In genomic region chr12:24832438-24832837, GRCm38 (mm10) we compare ENCODE assay signal across 8 mouse cellular contexts. TPM values are rescaled to one million over a fixed set of nuclear protein-coding genes. Genes with fewer than 3 reads are reported as not detected.
DNase-seq lines count a peak whose midpoint lies in the region; ATAC-seq and TF ChIP-seq lines count a peak whose summit lies in the region.

No protein-coding gene starts in this region.

- intact Hi-C loops in gastrocnemius, adult 2 months (cut with DNase I): loop anchor here (5.0 kb wide), 1 partner anchor 115 kb away; no protein-coding TSS in a partner anchor

- no peaks in the 10 kb centered on the region for H3K27me3 ChIP-seq in testis, adult 2 months (ENCODE audit: control insufficient read depth, insufficient read depth, low read length)
- H3K27me3 ChIP-seq in limb, embryonic 15.5 days: no peaks in the 10 kb centered on the region

- ATAC-seq in limb, embryonic 15.5 days (ENCODE audit: insufficient number of reproducible peaks, low FRiP score, low TSS enrichment, low read depth): no peak
- ATAC-seq in activated CD4-positive, CD25-positive, alpha-beta regulatory T cell, adult 4 months: no peak

- no peaks in the 10 kb centered on the region for H3K36me3 ChIP-seq in testis, adult 2 months (ENCODE audit: control insufficient read depth, insufficient read depth, low read length)
- no peaks in the 10 kb centered on the region for H3K36me3 ChIP-seq in limb, embryonic 15.5 days

- H3K27ac ChIP-seq in gastrocnemius, adult 2 months: no peak overlapping the region; the same call in 1 of the 2 replicates
- H3K27ac ChIP-seq in testis, adult 2 months (ENCODE audit: control insufficient read depth, insufficient read depth, low read depth, low read length): no peak overlapping the region
- peak overlapping the region; percentile 91; the same call in 1 of the 2 replicates for H3K27ac ChIP-seq in limb, embryonic 15.5 days

- no peak for DNase-seq in gastrocnemius, adult 2 months
- DNase-seq in gastrocnemius, postnatal 10 days: no peak
- DNase-seq in testis, postnatal 10 days (ENCODE audit: low spot score): no peak
- DNase-seq in layer of hippocampus, adult 9-11 months: no peak
- DNase-seq in cerebellum, postnatal 25 days: no peak

- peak overlapping the region; percentile 82 for H3K4me3 ChIP-seq in gastrocnemius, adult 2 months
- peak overlapping the region; percentile 96; the same call in 1 of the 2 replicates for H3K4me3 ChIP-seq in testis, adult 2 months (ENCODE audit: control insufficient read depth, low read depth, low read length)
- peak overlapping the region; percentile 90 for H3K4me3 ChIP-seq in limb, embryonic 15.5 days

- peak overlapping the region; percentile 76 for H3K9ac ChIP-seq in limb, embryonic 15.5 days

- WGBS in limb, embryonic 15.5 days: 14% methylated on average over 2 of the region's 2 CpGs

- TF ChIP-seq CTCF in gastrocnemius, adult 2 months (IDR thresholded peaks at IDR 0.05): no peak
- TF ChIP-seq CTCF in testis, adult 2 months (IDR thresholded peaks at IDR 0.05; ENCODE audit: control insufficient read depth, insufficient read depth, insufficient replicate concordance, low read depth, low read length): no peak

- peaks cover 5% of the 10 kb centered on the region for H3K4me1 ChIP-seq in testis, adult 2 months (ENCODE audit: control insufficient read depth, insufficient read depth, low read length)
- peaks cover 28% of the 10 kb centered on the region for H3K4me1 ChIP-seq in limb, embryonic 15.5 days

- no peaks in the 10 kb centered on the region for H3K9me3 ChIP-seq in limb, embryonic 15.5 days

- H3K4me2 ChIP-seq in limb, embryonic 15.5 days: peak overlapping the region; percentile 73

- TF ChIP-seq POLR2A in testis, adult 2 months (IDR thresholded peaks at IDR 0.05; ENCODE audit: control insufficient read depth, low read depth, low read length): no peak

RNA-seq across cellular contexts. Expression of gene Mboat2, which starts 1.8 kb away (rescaled TPM):
- total RNA-seq in gastrocnemius, adult 2 months (2021): 1 to 10 TPM in 1 of 2 experiments, under 1 TPM in 1; 0.46 to 1.1 TPM
- total RNA-seq in gastrocnemius, postnatal 10 days (2021): 1 to 10 TPM; 7.1 to 8.4 TPM
- 8.4 and 9.7 TPM in 2 replicates for polyA plus RNA-seq in testis, adult 2 months (2012; rRNA removed)
- 122 and 127 TPM in 2 replicates for polyA plus RNA-seq in limb, embryonic 15.5 days (2015; fragmentation: Nextera tagmentation; extraction: Ambion mirVana)
- under 1 TPM in 1 of 2 experiments, not detected in 1; 0.27 TPM for polyA plus RNA-seq in activated CD4-positive, CD25-positive, alpha-beta regulatory T cell, adult 4 months (2017; shearing (Covaris generic))

Comparison
In these comparisons a context has a peak if more than half of its experiments do, and no peak if none do; other contexts are left out.
1. RNA of gene Mboat2, which starts 1.8 kb away (polyA plus RNA-seq): 122 to 127 TPM in limb, embryonic 15.5 days; 8.4 to 9.7 TPM in testis, adult 2 months and 0.27 TPM in activated CD4-positive, CD25-positive, alpha-beta regulatory T cell, adult 4 months; every median in the first group is over 10 times any median in the second.
2. Peak in every context shown above with its lines, with median percentiles within 50 percentile points of each other: H3K4me3 ChIP-seq.